Mouse (Mus musculus): ENCODE data around the gene Cnn1. TPM values are rescaled to one million over a fixed set of nuclear protein-coding genes. Genes with fewer than 3 reads are reported as not detected.

The Cnn1 gene
- polyA plus RNA-seq, 2 experiments from 2014 or later: 0.22 TPM; not detected in 1

Other genes starting within 250 kb of the Cnn1 start
- 1 to 10 TPM in 1 of 2 experiments, under 1 TPM in 1; 0.61 to 1.4 TPM for gene Dock6, start 246.6 kb upstream of the Cnn1 start, polyA plus RNA-seq (2017; shearing (Covaris generic))
- 10 to 100 TPM in 1 of 2 experiments, 1 to 10 TPM in 1; 8.4 to 11.3 TPM for gene Rab3d, start 181.0 kb upstream of the Cnn1 start, polyA plus RNA-seq (2017; shearing (Covaris generic))
- gene Ccdc159, start 171.7 kb upstream of the Cnn1 start, polyA plus RNA-seq (2017; shearing (Covaris generic)): under 1 TPM in 1 of 2 experiments, not detected in 1; 0.94 TPM
- gene Tmem205, start 171.7 kb upstream of the Cnn1 start, polyA plus RNA-seq (2017; shearing (Covaris generic)): 1 to 10 TPM; 8.0 to 8.7 TPM
- gene Plppr2, start 162.2 kb upstream of the Cnn1 start, polyA plus RNA-seq (2017; shearing (Covaris generic)): under 1 TPM; 0.28 to 0.90 TPM
- gene Swsap1, start 143.5 kb upstream of the Cnn1 start, polyA plus RNA-seq (2017; shearing (Covaris generic)): 10 to 100 TPM in 1 of 2 experiments, 1 to 10 TPM in 1; 3.2 to 13.5 TPM
- not detected for gene Epor, start 135.7 kb upstream of the Cnn1 start, polyA plus RNA-seq (2017; shearing (Covaris generic))
- gene Rgl3, start 109.8 kb upstream of the Cnn1 start, polyA plus RNA-seq (2017; shearing (Covaris generic)): not detected
- gene Ccdc151, start 96.6 kb upstream of the Cnn1 start, polyA plus RNA-seq (2017; shearing (Covaris generic)): not detected
- 10 to 100 TPM; 31.5 to 37.6 TPM for gene Prkcsh, start 96.4 kb upstream of the Cnn1 start, polyA plus RNA-seq (2017; shearing (Covaris generic))
- under 1 TPM in 1 of 2 experiments, not detected in 1; 0.07 TPM for gene Elavl3, start 47.2 kb upstream of the Cnn1 start, polyA plus RNA-seq (2017; shearing (Covaris generic))
- not detected for gene Gm49318, start 28.0 kb upstream of the Cnn1 start, polyA plus RNA-seq (2017; shearing (Covaris generic))
- gene Zfp653, start 27.8 kb upstream of the Cnn1 start, polyA plus RNA-seq (2017; shearing (Covaris generic)): 1 to 10 TPM; 4.7 to 7.3 TPM
- 10 to 100 TPM; 35.8 to 55.9 TPM for gene Ecsit, start 13.8 kb upstream of the Cnn1 start, polyA plus RNA-seq (2017; shearing (Covaris generic))
- gene Elof1, start 18.0 kb downstream of the Cnn1 start, polyA plus RNA-seq (2017; shearing (Covaris generic)): 10 to 100 TPM; 76.4 to 95.1 TPM
- gene Acp5, start 36.5 kb downstream of the Cnn1 start, polyA plus RNA-seq (2017; shearing (Covaris generic)): 100 to 1,000 TPM; 221 to 282 TPM
- 10 to 100 TPM; 45.4 to 48.7 TPM for gene Pigyl, start 57.6 kb downstream of the Cnn1 start, polyA plus RNA-seq (2017; shearing (Covaris generic))
- not detected for gene Zfp872, start 88.9 kb downstream of the Cnn1 start, polyA plus RNA-seq (2017; shearing (Covaris generic))
- gene Zfp809, start 126.5 kb downstream of the Cnn1 start, polyA plus RNA-seq (2017; shearing (Covaris generic)): 10 to 100 TPM; 47.0 to 48.9 TPM
- gene Zfp599, start 160.7 kb downstream of the Cnn1 start, polyA plus RNA-seq (2017; shearing (Covaris generic)): 1 to 10 TPM; 7.1 to 7.4 TPM
- gene Zfp810, start 208.4 kb downstream of the Cnn1 start, polyA plus RNA-seq (2017; shearing (Covaris generic)): 10 to 100 TPM in 1 of 2 experiments, 1 to 10 TPM in 1; 10.0 to 15.8 TPM